Mouse (Mus musculus) small intestine, adult 2 months (tissue): ENCODE results near the gene Mustn1. TPM values are rescaled to one million over a fixed set of nuclear protein-coding genes. Genes with fewer than 3 reads are reported as not detected.
A peak's percentile ranks its signal among the peaks of the same experiment; 100 is the strongest.

Source experiments
- H3K27ac ChIP-seq: fragments of 200-500 bp; 2 replicates; pipeline ENCODE4 v1.5.1; 2012; ENCODE audit warnings: low read depth, low read length, control low read depth, inconsistent platforms; ENCODE audit not compliant: insufficient read depth
- H3K27me3 ChIP-seq: fragments of 200-500 bp; 2 replicates; pipeline ENCODE4 v1.6.1; 2012; ENCODE audit warnings: mild to moderate bottlenecking, moderate library complexity, low read length, inconsistent platforms; ENCODE audit not compliant: control insufficient read depth, insufficient read depth
- H3K36me3 ChIP-seq: fragments of 200-500 bp; 2 replicates; pipeline ENCODE4 v1.6.1; 2012; ENCODE audit warnings: mild to moderate bottlenecking, low read length, control low read depth, inconsistent platforms; ENCODE audit not compliant: control insufficient read depth, insufficient read depth
- H3K4me1 ChIP-seq: fragments of 200-500 bp; 2 replicates; pipeline ENCODE4 v1.6.1; 2012; ENCODE audit warnings: low read length, inconsistent platforms, mixed read lengths; ENCODE audit not compliant: control insufficient read depth, insufficient read depth, insufficient read length
- H3K4me3 ChIP-seq: fragments of 200-500 bp; 2 replicates; pipeline ENCODE4 v1.5.1; 2012; ENCODE audit warnings: low read depth, mild to moderate bottlenecking, control low read depth, inconsistent platforms, low read length, moderate library complexity
- CTCF ChIP-seq: fragments of 200-500 bp; IDR thresholded peaks from 2 replicates; pipeline ENCODE4 v1.5.1; 2012; ENCODE audit warnings: low read depth, mild to moderate bottlenecking, control low read depth, inconsistent platforms, low read length, moderate library complexity, mixed read lengths; ENCODE audit not compliant: insufficient replicate concordance, insufficient read length; ENCODE audit errors: extremely low read depth
- POLR2A ChIP-seq: fragments of 200-500 bp; IDR thresholded peaks from 2 replicates; pipeline ENCODE4 v1.6.1; 2012; ENCODE audit warnings: low read depth, mild to moderate bottlenecking, control low read depth, inconsistent platforms, low read length, moderate library complexity
- WGBS: fragments of 180-500 bp; shearing (Covaris S2); methylation state at CpG from one replicate; pipeline ENCODE4 v1.1.7; 2018; 5-methylcytosine and 5-hydroxymethylcytosine counted together
- polyA plus RNA-seq: library from polyadenylated mRNA; depleted of rRNA; stranded (reverse); fragments of >200 nt; gene quantifications from 2 replicates; pipeline ENCODE4 v1.2.3, GENCODE M21; 2012; rRNA removed

Mustn1 gene
- 12.9 and 22.9 TPM in 2 replicates for polyA plus RNA-seq

GRCm38 (mm10) chr14:30878958-30879571, at the start of gene Mustn1:
Gene Mustn1 (plus strand): TSS chr14:30879200.
- peak within 1 kb of the TSS; percentile 45 for H3K4me3 ChIP-seq

GRCm38 (mm10) chr14:30837416-30837996, 41.5 kb upstream of the Mustn1 start:
- no peak for TF ChIP-seq POLR2A
- no peak for TF ChIP-seq CTCF
- Histone ChIP-seq H3K27me3 (no peaks in the 10 kb centered on the region), H3K27ac (no peak overlapping the region), H3K4me1 (no peaks in the 10 kb centered on the region), H3K36me3 (no peaks in the 10 kb centered on the region), H3K4me3 (no peak overlapping the region)
- WGBS = 84% methylated on average over 14 of the region's 14 CpGs

More at GRCm38 (mm10) chr14:30878958-30879571, at the start of gene Mustn1:
- TF ChIP-seq CTCF (no peak), POLR2A (no peak)
- 69% methylated on average over 11 of the region's 11 CpGs for WGBS
- Histone ChIP-seq H3K36me3 (peaks cover 3% of the 10 kb centered on the region; the same call in 1 of the 2 replicates), H3K4me1 (peaks cover 5% of the 10 kb centered on the region; the same call in 1 of the 2 replicates), H3K27me3 (no peaks in the 10 kb centered on the region), H3K27ac (peak within 1 kb of the TSS; percentile 78)

GRCm38 (mm10) chr14:30843701-30844100, 35.3 kb upstream of the Mustn1 start:
- Histone ChIP-seq H3K4me1 (no peaks in the 10 kb centered on the region), H3K4me3 (no peak overlapping the region), H3K27ac (no peak overlapping the region), H3K27me3 (no peaks in the 10 kb centered on the region), H3K36me3 (no peaks in the 10 kb centered on the region)
- no peak for TF ChIP-seq POLR2A
- no peak for TF ChIP-seq CTCF
- WGBS = 82% methylated on average over 3 of the region's 3 CpGs

- H3K27ac ChIP-seq = no peak overlapping the region
- WGBS = 94% methylated on average over 5 of the region's 5 CpGs
- H3K4me3 ChIP-seq = no peak overlapping the region
- no peaks in the 10 kb centered on the region for H3K27me3 ChIP-seq
- no peaks in the 10 kb centered on the region; the same call in 1 of the 2 replicates for H3K4me1 ChIP-seq
- no peaks in the 10 kb centered on the region for H3K36me3 ChIP-seq
- TF ChIP-seq CTCF = no peak
- TF ChIP-seq POLR2A = no peak
Observed at GRCm38 (mm10) chr14:30850504-30850903, 28.5 kb upstream of the Mustn1 start.

GRCm38 (mm10) chr14:30852325-30852724, 26.7 kb upstream of the Mustn1 start:
- WGBS = 80% methylated on average over 5 of the region's 5 CpGs
- H3K27me3 ChIP-seq = no peaks in the 10 kb centered on the region
- no peaks in the 10 kb centered on the region for H3K36me3 ChIP-seq
- TF ChIP-seq POLR2A = no peak
- H3K4me1 ChIP-seq = no peaks in the 10 kb centered on the region; the same call in 1 of the 2 replicates
- H3K27ac ChIP-seq = no peak overlapping the region
- H3K4me3 ChIP-seq = no peak overlapping the region

GRCm38 (mm10) chr14:30855316-30855715, 23.7 kb upstream of the Mustn1 start:
- WGBS = 92% methylated on average over 3 of the region's 3 CpGs
- no peak overlapping the region for H3K27ac ChIP-seq
- no peaks in the 10 kb centered on the region for H3K27me3 ChIP-seq
- no peaks in the 10 kb centered on the region for H3K36me3 ChIP-seq
- no peak for TF ChIP-seq POLR2A
- no peak for TF ChIP-seq CTCF
- H3K4me3 ChIP-seq = no peak overlapping the region
- no peaks in the 10 kb centered on the region for H3K4me1 ChIP-seq

- Histone ChIP-seq H3K36me3 (no peaks in the 10 kb centered on the region), H3K4me1 (peaks cover 8% of the 10 kb centered on the region), H3K27ac (no peak overlapping the region), H3K27me3 (no peaks in the 10 kb centered on the region), H3K4me3 (no peak overlapping the region)
- TF ChIP-seq POLR2A = no peak
- TF ChIP-seq CTCF = no peak
- 33% methylated on average over 10 of the region's 10 CpGs for WGBS
Observed at GRCm38 (mm10) chr14:30856885-30857507, 22.0 kb upstream of the Mustn1 start.
